ENCODE assay signal across 15 mouse cellular contexts in the genomic region with DNA sequence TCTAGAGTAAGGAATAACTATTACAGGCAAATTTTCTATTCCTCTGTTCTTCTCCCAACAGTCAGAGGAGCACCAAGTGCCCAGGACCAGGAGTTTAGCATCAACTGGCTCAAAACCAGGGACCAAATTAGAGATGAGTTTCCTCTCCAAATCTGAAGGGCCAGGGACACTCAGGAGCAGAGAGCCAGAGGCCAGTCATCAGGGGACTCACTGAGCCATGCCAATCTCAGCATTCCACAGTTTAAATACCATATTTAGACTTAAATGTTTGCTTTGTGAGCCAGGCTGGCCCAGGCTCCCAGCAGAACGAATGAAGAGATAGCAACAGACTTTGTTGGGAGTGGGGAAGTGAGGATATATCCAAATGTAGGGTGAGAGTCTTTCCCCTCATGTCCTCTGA.
"Had no signal": no experiment of that assay in that cellular context is flagged by ENCODE, and none has a peak within 500 bp of the region (broad histone marks: within the 10 kb centered on the region; RNA-seq: fewer than 3 reads in every experiment).

No protein-coding gene starts in this region.

- H3K9me3 ChIP-seq: midbrain, embryonic 10.5 days; midbrain, embryonic 12.5 days; neural tube, embryonic 13.5 days; neural tube, embryonic 15.5 days had no signal

- H3K4me3 ChIP-seq: midbrain, embryonic 10.5 days; midbrain, embryonic 12.5 days; myocyte; neural tube, embryonic 13.5 days; neural tube, embryonic 15.5 days had no signal

- H3K36me3 ChIP-seq: midbrain, embryonic 10.5 days; midbrain, embryonic 12.5 days; neural tube, embryonic 13.5 days; neural tube, embryonic 15.5 days had no signal

- H3K4me2 ChIP-seq: lung, embryonic 14.5 days; midbrain, embryonic 12.5 days; neural tube, embryonic 13.5 days; neural tube, embryonic 15.5 days had no signal

- ATAC-seq: midbrain, embryonic 16.5 days had no signal

- H3K9ac ChIP-seq: lung, embryonic 14.5 days; midbrain, embryonic 12.5 days; neural tube, embryonic 13.5 days; neural tube, embryonic 15.5 days had no signal

- DNase-seq: lung, adult 18-20 months; lung, embryonic 14.5 days; lung, postnatal 10 days; lung, postnatal 4 days; midbrain, embryonic 14.5 days; right cerebral cortex, postnatal 14 days; thymus, adult 18-20 months; thymus, postnatal 14 days; thymus, postnatal 36 days had no signal

- H3K27ac ChIP-seq: midbrain, embryonic 10.5 days; midbrain, embryonic 12.5 days; neural tube, embryonic 13.5 days; neural tube, embryonic 15.5 days had no signal
